Mouse (Mus musculus) cerebellum, adult 18-20 months (tissue): ENCODE results near the gene Krtdap.
"Not testable (repeated sequence)": the region's sequence is repeated elsewhere in the genome, so short reads cannot be mapped to it uniquely, and the experiment has no call there.

Source experiments
- DNase-seq, 2 experiments: peaks; one replicate each; pipeline ENCODE4 v3.0.0; 2021

Gene Krtdap

GRCm38 (mm10) chr7:30791921-30792320 is 4.2 kb downstream of the Krtdap start:
- no peak for DNase-seq

- DNase-seq, result no peak
These were observed 7.2 kb downstream of the Krtdap start for GRCm38 (mm10) chr7:30794921-30795320.

GRCm38 (mm10) chr7:30796790-30797189 is 9.1 kb downstream of the Krtdap start:
- DNase-seq, result no peak

DNA sequence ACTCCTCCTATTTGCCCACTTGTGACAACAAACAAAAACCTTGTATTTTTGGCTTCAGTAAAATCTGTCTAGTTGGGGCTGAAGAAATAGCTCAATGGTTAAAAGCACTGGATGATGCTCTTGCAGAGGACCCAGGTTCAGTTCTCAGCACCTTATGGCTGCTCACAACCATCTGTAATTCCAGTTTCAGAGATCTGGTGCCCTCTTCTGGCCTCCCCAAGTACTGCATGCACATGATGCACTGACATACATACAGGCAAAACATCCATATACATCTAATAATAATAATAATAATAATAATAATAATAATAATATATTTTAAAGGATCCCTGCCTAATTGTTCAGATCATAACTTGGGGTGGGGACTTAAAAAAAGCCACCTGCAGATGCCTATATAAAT is 13.0 kb downstream of the Krtdap start:
- DNase-seq, result no peak

- DNase-seq, result no peak
These were observed 15.6 kb downstream of the Krtdap start for GRCm38 (mm10) chr7:30803256-30803655.

- no peak for DNase-seq
These were observed 16.5 kb downstream of the Krtdap start for GRCm38 (mm10) chr7:30804026-30804715.

GRCm38 (mm10) chr7:30805924-30806323 is 18.2 kb downstream of the Krtdap start:
- DNase-seq, result no peak

DNA sequence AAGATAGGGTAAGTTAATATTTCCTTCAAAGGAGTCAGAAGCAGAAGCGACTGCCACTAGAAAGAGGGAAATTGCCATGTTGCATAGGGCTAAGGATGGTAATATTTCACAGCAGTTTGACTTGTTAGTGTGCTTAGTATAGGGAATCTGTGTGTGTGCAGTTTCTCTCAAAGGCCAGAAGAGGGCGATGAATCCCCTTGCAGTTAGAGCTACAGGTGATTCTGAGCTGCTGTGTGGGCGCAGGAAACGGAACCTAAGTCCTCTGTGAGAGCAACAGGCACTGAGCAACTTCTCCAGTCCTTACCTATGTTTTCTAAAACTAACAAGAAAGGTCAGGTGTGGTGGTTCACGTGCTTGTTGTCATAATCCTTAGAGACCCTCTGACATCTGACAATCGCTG is 22.6 kb downstream of the Krtdap start:
- no peak for DNase-seq

DNA sequence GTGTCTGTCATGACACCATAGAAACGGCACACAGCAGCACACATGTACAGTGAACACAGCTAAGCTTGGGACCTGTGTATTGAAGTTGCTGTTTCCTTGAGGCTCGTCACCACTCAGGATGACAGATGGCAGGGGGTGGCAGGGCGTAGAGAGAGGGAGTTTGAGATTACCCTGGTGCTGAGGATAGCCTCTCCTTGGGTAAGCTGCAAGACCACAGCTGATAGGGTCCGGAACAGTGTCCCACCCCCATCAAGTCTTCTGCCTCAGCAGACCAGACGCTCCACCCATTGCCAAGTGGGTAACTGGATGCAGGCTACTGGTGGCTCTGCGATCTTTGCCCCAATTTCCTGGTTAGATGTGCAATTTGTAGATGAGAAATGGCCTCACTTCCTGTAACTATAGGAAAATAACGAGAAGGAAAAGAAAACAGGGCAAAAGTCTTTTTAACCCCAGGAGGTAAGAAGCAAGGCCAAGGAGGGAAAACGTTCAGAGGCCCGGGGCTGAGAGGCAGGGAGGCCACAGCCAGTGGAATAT is 24.1 kb downstream of the Krtdap start:
- DNase-seq, result no peak

- no peak for DNase-seq
These were observed 24.7 kb downstream of the Krtdap start for GRCm38 (mm10) chr7:30812291-30812807.

DNA sequence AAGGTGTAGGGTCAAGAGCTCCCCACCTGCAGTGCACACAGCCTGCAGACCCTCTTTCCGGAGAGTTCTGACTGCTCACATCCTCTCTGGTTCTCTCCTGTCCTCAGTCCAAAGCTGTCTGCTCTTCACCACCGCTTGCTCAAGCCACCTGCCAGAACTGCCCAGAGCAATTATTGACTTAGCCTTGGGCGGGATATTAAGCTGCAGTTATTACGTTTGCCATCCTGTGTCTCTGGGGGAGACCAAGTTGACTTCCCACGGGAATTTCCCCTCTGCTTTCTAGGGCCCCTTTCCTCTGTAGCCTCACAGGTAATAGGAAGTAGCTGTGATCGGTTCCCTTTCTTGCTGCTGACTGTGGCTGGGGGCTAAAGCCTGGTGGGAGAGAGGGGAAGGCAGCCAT is 32.4 kb downstream of the Krtdap start:
- DNase-seq, result no peak

- DNase-seq, result no peak
These were observed 33.3 kb downstream of the Krtdap start for GRCm38 (mm10) chr7:30820854-30821445.

GRCm38 (mm10) chr7:30821532-30821931 is 33.8 kb downstream of the Krtdap start:
- DNase-seq, result no peak

DNA sequence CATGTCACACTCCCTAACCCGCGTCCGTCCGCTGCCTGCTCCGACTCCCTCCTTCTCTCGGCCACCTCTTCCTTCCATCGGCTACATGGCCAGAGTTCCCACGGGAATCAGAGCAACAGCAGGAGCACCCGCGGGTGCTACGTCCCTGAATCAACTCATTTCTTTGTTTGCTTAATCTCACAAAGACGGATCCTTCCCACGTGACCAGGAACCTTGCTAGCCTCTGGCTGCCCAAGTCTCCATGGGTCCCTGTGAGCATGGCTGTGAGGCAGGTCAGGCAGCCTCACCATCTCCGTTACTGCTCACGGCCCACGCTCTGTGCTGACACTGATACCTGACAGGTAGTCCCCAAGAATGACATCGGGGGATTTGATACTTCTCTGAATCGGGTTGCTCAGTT is 36.0 kb downstream of the Krtdap start, which contains the start of gene Ffar2:
TSS of gene Ffar2 (minus strand) at position 101 of the 400 bp plus-strand sequence.
- DNase-seq, result no peak

DNA sequence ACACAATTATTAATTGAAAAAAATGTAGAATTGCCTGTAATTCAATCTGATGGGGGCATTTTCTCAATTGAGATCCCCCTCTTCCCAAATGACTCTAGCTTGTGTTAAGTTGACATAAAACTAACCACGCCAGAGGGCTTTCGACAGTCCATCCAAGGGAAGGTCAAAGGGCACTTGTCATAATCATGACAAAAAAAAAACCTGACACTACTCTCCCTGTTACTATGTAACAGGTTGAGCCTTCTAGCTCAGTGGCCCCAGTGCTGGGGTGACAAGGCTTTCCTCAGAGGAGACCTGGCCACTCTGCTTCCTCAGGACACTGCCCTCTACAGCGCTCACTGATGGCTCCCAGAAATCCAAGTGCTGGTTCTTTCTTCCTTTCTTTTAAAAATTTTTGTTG is 36.6 kb downstream of the Krtdap start:
- DNase-seq, result no peak

GRCm38 (mm10) chr7:30826660-30827059 is 39.0 kb downstream of the Krtdap start:
- DNase-seq, result no peak

GRCm38 (mm10) chr7:30828871-30829270 is 41.2 kb downstream of the Krtdap start:
- not testable (repeated sequence) for DNase-seq

DNA sequence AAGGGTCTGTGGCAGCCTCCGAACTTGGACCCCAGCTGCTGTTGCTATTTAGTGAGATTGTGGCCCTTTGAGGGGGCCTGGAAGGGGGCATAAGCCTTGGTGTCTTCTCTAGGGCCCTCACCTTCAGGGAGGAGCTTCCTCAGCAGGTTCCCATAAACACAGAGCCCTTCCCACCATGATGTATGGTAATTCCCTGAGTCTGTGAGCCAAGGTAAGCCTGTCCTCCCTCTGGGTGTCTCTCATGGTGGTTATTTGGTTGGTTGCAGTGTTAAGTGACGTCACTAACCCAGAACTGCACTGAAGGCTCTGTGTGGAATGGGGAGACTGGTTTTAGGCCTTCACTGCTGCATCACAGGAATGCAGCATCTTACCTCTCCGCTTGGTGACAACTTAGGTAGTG is 41.7 kb downstream of the Krtdap start:
- no peak for DNase-seq

DNA sequence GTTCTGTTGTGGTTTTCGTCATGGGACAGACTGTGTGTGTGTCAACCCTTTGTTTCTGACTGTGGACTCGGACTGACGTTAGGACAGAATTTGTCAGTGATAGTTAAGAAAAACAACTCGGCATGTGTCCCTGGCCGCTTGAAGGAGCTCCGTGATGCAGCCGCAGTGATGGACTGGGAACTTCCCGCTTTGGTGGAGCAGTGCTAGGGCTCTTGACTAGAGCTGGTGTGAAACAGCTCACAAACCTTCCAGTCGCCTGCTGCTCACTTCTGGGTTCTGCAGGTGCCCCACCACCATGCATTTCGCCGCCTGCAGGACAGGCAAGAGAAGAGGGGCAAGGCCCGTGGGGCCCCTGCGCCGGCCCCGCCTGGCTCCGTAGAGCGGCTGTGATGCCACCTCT is 44.6 kb downstream of the Krtdap start:
- DNase-seq, result no peak

DNA sequence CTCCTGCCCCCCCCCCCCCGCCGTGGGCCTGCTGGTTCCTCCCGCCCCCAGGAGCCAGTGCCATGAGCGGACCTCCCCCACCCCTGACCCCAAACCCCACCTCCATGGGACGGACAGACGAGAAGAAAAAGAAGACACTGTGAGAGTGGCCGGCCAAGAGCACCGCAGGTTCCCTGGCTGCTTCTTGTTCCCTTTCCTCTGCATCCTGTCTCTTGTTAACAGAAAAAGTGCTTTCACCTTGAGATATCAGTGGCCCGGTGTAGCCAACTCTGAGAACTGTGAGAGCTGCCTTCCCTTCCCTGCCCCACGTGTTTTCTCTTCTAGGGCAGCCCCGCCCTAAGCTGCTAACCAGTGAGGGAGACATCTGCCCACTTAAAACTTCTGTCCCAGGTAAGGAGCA is 45.0 kb downstream of the Krtdap start:
- DNase-seq, result not testable (repeated sequence)

GRCm38 (mm10) chr7:30837277-30837676 is 49.6 kb downstream of the Krtdap start:
- no peak for DNase-seq

DNA sequence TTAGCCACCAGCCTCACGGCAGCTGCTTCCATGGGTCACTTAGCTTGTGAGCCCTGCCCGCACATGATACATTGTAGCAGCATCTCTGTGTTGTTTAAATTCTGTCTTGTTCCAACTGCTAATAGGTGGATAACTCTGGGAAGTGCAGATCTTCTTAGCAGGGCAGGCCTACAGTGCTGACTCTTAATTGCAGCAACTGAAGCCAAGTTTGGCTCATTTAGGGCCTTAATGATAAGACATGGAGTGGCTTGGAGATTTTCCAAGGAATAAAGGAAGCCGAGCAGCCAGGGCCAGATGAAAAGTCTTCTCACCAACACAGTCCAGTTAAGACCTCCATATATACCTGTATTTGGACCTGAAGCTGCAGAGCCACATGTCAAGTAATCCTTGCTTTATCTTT is 52.6 kb downstream of the Krtdap start:
- no peak for DNase-seq
